Mouse (Mus musculus) MEL (cell line): Measurements from ENCODE around the gene Wrb.
"Not testable (repeated sequence)": the region's sequence is repeated elsewhere in the genome, so short reads cannot be mapped to it uniquely, and the experiment has no call there.

Experiments used
- ETS1 ChIP-seq: IDR thresholded peaks from 2 replicates; pipeline ENCODE4 v1.6.1; 2012; ENCODE audit warnings: low read depth, mild to moderate bottlenecking, inconsistent platforms, low read length, improper control_type of control experiment, moderate library complexity
- POLR2A ChIP-seq, 2 experiments: IDR thresholded peaks; 2 replicates each; pipeline ENCODE4 v1.6.1; 2011 to 2012; ENCODE audit warnings: low read length in 2 of 2, mild to moderate bottlenecking in 2 of 2, control low read depth in 1 of 2, improper control_type of control experiment in 1 of 2, low read depth in 1 of 2, moderate library complexity in 1 of 2; ENCODE audit not compliant: control insufficient read depth in 1 of 2, insufficient read depth in 1 of 2, poor library complexity in 1 of 2

DNA sequence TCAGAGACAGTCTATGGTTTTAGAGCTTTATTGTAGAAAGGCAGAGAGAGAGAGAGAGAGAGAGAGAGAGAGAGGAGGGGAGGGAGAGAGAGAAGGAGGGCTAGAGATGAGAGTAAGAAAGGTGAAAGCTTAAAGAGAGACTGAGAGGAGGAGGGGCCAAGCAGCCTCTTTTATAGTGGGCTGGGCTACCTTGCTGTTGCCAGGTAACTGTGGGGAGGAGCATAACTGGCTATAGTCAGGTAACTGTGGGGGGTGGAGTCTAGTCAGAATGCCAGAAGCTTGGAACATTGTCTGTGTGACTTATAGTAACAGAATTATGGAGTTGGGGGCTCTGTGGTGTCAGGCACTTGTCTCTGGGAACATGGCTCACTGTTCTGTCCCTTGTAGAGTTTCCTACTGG is 47.4 kb upstream of the Wrb start:
- TF ChIP-seq POLR2A (IDR thresholded peaks at IDR 0.05; ENCODE audit: control insufficient read depth in 1 of 2, insufficient read depth in 1 of 2, low read depth in 1 of 2, low read length in 2 of 2, poor library complexity in 1 of 2); ETS1: not testable (repeated sequence)
